Mouse (Mus musculus): ENCODE results near the gene Sec16b. TPM values are rescaled to one million over a fixed set of nuclear protein-coding genes. Genes with fewer than 3 reads are reported as not detected.

Gene Sec16b
- total RNA-seq, 2 experiments from 2014 or later, result 0.36 to 0.42 TPM

DNA sequence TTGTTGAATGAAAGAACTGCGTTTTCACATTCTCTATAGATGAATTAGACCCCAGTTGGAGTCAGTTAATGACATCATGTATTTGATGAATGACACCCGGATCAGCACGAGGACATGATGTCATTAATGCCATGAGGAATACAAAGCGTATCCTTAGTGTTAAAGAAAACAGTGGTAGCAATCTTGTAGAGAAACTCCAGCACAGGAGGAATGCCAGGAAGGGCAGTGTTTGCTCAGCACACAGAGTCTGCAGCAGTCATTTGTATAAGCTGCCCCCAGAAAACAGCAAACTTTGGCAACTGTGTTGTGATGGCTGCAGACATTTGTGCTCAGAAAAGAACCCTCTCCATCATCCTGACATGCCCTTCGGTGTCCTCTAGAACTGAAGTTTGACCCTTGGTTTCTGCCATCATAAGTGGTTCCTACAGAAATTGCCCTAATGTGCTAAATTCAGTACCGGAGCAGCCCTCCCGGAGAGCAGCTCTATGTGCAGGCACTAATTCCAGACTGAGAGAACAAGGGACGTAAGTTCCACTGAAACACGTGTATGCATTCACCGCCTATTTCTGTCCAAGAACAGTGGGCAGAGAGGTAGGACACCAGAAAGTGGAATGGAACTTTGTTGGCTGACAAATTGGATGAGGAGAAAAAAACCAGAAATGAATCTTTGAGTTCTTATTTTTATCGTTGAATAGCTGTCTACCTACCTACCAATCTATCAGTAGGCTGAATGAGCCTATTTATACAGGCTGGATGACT, 6.3 kb downstream of the Sec16b start:
- DNase-seq, result no peak
- intact Hi-C loops (cut with DNase I), result no loop called here

DNA sequence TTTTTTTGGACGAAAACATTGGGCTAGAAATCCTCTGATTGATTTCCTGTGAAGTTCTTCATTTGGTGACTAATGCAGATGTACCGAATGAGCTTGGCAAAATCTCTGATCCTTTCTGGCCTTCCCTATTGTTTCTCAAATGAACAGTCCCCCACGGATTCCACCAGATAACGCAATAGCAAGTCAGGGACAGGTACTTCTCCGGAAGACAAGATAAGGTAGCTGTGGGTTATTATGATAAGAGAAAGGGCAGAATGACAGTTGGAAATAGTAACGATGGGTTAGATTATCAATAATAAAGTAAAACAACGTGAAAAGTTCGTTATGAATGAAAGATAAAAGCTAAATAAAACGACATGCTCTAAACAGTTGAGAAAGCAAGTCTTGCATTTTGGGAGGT, 7.0 kb downstream of the Sec16b start:
- intact Hi-C loops (cut with DNase I), result no loop called here

DNA sequence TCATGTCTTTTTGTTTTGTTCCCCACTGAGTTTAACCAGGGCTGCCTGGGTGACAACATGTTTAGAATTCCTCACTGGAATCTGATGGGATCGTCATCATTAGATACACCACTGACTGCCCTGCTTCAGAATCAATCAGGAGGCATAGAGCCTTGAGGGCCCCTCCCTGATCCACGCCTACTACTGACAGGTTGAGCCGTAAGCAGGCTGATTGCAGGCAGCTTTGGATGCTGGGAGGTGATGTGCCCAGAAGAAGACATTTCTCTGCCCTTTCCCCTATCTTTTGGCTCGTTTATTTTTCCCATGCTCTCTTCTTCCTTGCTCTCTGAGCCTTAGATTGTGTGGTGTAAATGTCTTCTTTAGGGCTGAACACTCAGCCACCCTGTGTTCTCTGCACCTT, 7.8 kb downstream of the Sec16b start:
- intact Hi-C loops (cut with DNase I), result no loop called here
- no peak for DNase-seq

More for the DNA sequence above, 7.0 kb downstream of the Sec16b start:
- no peak for DNase-seq

DNA sequence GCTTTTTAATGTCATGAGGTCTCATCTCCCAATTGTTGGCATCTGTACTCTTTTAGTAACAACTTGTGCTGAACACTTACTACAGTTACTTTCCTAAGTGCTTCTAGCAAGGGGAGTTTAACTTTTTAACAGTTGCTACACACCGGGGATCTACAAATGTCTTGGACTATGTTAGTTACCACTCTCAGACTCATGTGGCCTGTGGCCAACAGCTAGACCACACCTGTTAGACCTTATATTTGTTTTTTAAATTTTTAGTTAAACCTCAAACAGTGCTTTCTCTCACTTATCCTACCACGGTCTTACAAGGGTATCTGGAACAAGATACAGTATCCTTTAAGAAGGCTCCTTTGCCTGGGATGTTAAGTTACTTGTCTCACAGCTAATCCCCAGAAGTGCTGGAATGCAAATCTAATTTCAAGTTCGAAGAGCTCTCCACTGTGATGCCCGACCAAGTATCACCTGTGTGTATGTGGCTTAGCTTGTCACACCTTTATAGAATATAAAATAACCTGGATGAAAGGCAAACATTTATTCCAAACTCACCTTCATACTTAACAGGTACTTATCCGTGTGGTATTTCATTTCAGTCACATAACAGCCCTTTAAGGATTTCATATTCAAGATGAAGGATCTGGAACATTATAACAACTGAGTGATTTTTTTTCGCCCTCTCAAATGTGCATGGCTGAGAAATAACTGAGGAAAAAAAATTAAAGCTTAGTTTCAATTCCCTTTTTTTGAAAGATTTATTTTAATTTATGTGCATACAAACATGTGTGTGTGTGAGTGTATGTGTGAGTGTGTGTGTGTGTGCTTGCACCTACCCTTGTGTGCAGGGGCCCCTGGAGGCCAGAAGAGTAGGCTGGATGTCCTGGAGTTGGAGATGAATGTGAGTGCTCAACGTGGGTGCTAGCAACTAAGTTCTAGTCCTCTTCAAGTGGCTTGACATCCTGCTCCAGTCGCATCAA, 10.6 kb downstream of the Sec16b start:
- intact Hi-C loops (cut with DNase I), result no loop called here

DNA sequence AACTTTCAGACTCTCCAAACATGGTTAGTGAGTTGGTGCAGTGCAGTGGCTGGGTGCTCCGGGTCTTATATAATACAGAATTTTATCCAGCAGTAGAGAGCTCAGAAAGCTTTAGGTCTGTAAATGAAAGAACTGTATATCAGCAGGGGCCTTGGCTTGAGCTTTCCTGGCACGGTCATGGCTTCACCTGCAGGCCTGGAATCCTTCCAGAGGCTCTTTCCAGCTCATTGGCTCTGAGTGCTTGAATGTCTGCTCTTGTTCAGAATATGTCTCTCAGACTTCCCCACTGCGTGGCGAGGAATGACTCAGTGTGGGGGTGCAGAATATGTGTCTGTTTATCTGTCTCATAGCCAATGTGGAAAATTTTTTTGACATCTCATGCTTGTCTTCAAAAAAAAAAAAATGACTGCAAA, 11.6 kb downstream of the Sec16b start:
- intact Hi-C loops (cut with DNase I), result no loop called here
- DNase-seq, result peak; percentile 90

More for the DNA sequence above, 10.6 kb downstream of the Sec16b start:
- DNase-seq, result no peak

DNA sequence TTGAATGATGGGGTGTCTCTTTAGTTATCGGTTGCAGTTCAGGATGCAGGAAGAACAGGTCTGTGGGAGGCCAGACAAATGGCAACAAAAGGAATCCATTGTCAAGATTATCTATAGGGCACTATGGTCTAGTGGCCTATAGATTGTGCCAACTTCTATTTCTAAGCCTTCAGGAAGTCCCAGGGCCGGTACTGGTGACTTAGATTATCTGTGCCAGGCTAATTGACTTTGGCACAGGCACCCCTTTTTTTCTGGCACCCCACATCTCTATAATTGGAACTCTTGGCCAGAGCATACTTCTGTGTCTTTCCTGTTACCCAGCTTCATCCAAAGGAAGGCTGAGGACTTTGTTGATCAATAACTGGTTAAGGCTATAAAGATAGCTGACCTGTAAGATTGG, 12.9 kb downstream of the Sec16b start:
- DNase-seq, result peak; percentile 17

DNA sequence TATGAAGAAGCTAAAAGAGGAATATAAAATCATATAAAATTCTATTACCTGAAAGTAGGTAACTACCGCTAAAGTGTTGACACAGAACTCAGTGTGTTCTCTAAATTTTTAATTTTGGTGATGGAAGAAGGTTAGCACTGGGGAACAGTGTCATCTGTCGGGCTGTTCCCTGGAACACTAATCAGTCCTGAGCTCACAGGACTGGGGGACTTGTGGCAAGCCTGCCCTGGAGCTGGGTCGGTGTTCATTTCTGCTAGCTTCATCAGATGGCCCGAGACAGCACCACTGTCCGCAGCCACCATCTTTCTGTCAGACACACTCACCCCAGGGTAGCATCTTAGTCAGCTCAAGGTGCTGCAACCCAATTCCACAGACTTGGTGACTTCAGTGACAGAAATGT, 15.8 kb downstream of the Sec16b start:
- no peak for DNase-seq
- intact Hi-C loops (cut with DNase I), result no loop called here

More for the DNA sequence above, 12.9 kb downstream of the Sec16b start:
- intact Hi-C loops (cut with DNase I), result no loop called here

DNA sequence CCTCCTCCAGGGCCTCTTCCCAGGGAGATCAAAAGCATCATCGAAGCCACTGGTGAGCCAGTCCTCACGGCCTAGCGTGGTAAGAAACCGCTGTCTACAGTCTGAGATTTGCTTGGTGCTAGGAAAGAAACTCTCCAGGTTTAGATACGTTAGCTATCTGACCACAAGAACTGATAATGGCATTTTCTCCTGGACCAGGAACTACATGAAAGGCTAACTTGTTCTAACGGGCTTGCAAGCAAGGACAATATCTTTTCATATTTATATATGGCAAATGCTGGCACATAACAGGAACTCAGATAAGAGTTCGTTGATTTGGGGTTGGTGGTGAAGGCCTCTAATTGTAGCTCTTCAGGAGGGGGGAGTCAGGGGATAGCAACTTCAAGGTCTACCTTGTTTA, 18.2 kb downstream of the Sec16b start:
- intact Hi-C loops (cut with DNase I), result no loop called here
- no peak for DNase-seq

DNA sequence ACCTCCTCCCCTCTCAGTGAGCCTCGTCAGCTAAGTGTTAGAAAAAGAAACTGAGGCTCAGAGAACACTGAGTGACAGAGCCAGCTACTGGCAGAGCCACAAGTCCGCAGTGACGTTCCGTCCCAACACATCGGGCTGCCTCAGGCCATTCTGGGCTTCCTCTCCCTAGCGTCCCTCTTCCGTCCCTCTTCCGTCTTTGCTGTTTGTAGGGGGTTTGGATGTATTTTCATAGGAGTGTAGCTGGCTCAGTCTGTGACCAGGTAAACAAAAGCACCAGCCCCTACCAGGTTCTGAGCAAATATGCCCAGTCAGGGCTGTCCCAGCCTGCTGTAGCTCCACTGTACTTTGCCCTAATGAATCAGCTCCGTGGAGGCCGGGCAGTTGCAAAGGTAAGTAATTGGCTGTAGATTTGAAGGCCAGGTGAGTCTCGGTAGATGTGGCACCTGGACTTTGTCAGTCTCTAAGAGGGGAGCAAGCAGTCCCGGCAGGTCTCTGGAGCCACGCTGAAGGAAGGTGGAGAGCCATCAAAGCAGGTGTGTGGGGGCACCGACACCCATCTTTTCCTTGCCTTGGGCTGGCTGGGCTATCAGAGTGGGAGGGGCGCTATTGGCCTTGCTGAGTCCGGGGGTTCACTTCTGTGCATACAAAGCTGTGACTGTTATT, 19.3 kb downstream of the Sec16b start:
- DNase-seq, result no peak
- intact Hi-C loops (cut with DNase I), result no loop called here

DNA sequence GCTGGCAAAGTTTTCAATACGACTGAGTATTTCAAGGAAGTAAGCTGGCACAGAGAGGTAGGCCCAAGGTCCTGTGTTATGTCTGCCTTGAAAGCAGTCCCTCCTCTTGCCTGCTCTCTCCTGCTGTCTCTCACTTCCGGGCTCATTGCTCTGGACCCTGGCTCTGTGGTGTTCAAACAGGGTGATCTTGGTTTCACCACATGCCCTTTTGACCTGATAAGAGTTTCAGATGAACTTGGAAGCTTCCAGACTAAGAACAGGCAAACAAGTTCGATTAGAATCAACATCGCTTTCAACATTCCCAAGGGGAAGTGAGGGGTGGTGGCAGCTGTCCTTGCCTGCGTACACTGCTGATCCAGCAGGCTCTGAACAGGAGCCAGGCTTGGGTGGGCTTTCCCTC, 20.1 kb downstream of the Sec16b start:
- intact Hi-C loops (cut with DNase I), result no loop called here
- DNase-seq, result no peak

DNA sequence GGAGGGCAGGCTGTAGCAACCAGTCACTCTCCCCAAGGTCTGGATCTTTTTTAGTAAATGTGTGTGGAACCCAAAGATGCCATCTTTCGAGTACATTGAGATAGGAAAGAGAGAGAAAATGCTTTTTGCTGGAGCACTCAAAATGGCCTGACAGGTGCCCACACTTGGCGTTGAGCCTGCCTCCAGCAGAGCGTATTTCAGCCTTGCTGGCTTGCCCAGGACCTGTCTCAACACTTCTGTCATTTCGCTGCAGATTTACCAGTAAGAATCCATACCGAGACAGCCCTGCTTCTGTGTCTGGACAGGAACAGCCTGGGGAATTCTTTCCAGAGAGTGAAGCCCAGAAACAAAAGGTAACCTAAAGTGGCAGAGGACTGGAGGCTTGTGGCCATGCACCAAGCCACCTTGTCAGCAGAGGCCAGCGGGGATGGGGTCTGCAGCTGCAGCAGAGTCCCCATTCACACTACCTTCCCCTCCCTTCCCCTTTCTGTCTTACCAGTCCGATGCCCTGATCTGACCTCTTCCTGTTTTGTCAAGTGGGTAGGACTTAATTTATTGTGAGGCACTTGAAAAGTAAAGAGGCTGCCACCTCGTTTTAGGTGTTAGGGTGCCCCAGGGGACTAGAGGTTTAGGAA, 26.4 kb downstream of the Sec16b start:
- DNase-seq, result peak; percentile 82
- intact Hi-C loops (cut with DNase I), result loop anchor here (10.0 kb wide), 2 partner anchors 118 to 238 kb away; partner anchors contain the start of gene Rasal2

DNA sequence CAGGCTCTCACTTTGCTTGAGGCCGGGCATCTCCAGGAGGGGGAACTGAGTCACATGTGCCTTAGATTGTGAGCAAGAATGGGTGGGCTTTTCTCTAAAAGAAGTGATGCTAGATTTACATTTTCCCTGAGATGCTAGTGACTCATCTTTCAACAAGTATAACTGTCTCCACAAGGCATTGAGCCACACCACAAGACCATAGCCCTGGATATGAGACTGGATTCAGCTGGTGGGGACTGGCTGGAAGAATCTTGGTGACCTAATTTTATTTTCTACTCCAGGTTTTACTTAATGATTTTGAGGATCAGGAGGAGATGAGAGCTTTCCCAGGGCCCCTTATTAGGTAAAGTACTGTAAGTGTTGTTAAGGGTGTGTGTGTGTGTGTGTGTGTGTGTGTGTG, 29.0 kb downstream of the Sec16b start:
- no peak for DNase-seq

DNA sequence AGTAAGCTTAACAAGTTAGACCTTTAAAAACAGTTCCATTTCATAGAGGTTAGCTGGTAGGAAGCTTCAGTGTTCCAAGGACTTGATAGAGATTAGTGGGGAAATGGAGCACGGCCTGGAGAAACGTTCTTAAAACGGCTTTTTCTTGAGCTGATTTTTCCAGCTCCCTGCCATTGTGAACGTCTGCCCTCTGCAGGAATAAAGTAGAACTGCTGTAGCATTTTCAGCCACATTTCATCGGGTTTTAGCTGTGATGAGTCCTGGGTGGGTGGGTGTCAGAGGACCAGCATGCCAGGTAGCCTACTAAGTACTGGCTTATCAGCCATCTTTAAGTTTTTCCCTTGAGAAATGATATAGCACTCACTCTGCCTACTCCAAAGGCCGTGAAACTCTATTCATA, 29.9 kb downstream of the Sec16b start:
- intact Hi-C loops (cut with DNase I), result loop anchor here (10.0 kb wide), 2 partner anchors 122 to 242 kb away; partner anchors contain the start of gene Rasal2
- no peak for DNase-seq

More for the DNA sequence above, 29.0 kb downstream of the Sec16b start:
- intact Hi-C loops (cut with DNase I), result loop anchor here (10.0 kb wide), 2 partner anchors 121 to 241 kb away; partner anchors contain the start of gene Rasal2

DNA sequence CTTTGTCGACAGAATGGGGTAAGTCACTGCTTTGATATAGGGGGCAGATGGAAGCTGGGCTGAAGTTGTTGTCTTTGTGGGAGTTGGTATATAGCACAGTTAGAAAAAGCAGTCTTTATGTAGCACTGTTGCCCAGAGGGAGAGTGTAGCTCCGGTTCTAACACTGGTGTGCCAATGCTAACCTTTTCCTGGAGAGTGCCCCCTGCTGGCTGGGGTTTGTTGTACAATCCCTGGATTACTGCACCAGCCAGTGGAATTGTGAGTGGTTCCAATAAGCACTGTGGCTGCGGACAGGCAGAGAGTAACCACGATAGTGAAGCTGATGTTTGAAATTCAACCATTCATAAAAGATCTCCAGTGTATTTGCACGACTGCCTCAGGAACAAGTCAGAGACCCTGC, 31.1 kb downstream of the Sec16b start:
- intact Hi-C loops (cut with DNase I), result loop anchor here (10.0 kb wide), 2 partner anchors 123 to 243 kb away; partner anchors contain the start of gene Rasal2
- no peak for DNase-seq

DNA sequence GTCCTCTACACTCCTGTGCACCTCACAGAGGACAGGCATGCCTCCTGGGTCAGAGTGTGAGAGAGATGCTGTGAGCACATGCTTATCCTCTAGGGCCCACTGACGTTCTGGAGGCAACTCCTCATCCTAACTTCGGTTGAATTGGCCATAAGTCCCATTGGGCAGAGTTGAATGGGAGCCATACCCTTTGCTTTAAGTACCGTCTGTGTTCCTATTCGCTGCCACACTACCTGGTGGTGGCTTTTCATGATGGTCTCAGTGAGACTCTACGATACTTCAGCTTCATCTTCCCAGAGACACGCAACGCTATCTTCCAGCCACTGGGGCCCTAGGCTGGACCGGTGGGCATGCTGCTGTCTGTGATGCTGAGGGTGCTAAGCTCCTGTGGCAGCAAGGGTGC, 38.5 kb downstream of the Sec16b start:
- no peak for DNase-seq
- intact Hi-C loops (cut with DNase I), result no loop called here

DNA sequence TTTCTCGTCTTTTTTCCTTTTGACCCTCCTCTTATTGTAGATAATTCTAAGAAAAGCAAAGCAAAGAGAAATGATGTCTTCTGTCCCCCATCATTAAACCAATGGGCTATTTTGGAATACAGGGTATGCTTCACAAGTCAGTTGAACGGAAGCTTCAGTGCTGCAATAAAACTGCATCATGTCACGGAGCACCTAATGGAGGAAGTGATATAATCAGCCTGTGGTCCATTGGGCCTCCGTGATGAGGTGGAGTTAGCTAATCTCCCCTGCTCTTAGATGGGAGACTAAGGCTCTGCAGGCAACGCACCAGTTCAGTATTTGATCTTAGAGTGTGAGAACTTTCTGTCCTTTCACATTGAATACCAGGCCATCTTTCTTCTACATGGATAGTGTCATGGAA, 41.1 kb downstream of the Sec16b start:
- intact Hi-C loops (cut with DNase I), result no loop called here
- no peak for DNase-seq

DNA sequence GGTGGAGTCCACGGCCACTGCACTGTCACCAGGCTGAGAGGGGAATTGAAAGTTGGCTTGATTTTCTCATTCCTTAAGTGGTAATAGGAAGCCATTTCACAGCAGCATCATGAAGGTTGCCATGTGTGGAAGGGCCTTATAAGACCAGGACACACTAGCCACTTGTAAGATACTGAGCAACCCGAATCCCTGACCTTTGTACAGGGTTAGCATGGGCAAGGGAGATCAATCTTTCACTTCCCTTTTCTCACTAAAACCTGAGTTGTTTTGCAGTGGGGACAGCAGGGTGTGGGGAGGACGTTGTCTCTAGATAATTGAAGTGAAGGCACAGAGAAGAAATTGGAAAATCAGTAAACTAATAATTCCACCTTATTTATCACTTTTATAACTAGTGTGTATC, 43.2 kb downstream of the Sec16b start:
- intact Hi-C loops (cut with DNase I), result loop anchor here (5.0 to 10.0 kb wide), 3 partner anchors 803 to 1405 kb away; no protein-coding TSS in a partner anchor

DNA sequence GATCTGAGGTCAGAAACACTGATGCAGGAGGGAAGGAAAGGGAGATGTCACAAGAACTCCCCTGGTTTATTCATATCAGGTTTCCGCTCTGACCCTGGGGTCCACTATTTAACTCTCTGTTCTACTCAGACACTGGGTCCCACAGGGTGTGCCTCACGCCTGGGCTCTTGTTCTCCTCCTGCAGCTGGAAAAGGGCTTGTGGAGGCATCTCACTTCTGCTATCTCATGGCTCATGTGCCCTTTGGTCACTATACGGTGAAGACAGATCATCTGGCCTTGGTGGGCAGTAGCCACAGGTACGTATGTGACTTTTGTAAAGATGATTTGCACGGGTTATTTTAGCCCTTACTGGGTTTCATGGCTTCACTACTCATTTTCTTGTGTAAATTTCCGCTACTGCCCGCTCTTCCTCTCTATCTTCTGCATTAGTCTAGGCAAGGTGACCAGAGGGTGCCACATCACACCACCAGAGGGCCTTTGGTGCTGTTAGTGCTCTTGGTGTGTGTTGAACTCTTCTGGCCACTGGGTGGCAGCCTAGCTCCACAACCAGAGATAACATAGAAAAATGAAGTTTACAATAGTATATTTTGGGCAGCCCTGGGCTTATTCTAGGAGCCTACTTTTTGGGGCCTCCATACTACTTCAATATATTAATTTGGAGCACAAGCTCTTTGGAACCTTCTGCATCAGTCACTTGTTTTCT, 46.4 kb downstream of the Sec16b start:
- peak; percentile 72 for DNase-seq
- intact Hi-C loops (cut with DNase I), result loop anchor here (5.0 to 10.0 kb wide), 3 partner anchors 799 to 1402 kb away; no protein-coding TSS in a partner anchor

More for the DNA sequence above, 43.2 kb downstream of the Sec16b start:
- DNase-seq, result no peak

DNA sequence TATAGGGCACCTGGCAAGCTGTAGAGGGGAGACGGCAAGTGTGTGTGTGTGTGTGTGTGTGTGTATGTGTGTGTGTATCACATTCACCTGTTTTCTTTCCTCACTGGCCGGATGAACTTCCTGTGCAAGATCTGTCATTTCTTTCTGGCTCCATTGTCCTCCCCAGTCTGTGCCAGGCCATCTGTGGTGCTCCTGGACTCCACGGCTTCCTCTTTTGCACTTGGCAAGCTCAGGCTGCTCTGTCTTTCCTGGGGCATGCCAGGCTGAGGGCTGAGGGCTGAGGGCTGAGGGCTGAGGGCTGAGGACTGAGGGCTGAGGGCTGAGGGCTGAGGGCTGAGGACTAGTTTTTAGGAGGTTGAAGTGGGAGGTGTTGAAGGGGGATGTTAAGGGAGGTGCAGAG, 47.6 kb downstream of the Sec16b start:
- peak; percentile 80 for DNase-seq
- intact Hi-C loops (cut with DNase I), result loop anchor here (5.0 to 10.0 kb wide), 3 partner anchors 798 to 1401 kb away; no protein-coding TSS in a partner anchor
